14 mouse cellular contexts compared by ENCODE assay signal in the genomic region with DNA sequence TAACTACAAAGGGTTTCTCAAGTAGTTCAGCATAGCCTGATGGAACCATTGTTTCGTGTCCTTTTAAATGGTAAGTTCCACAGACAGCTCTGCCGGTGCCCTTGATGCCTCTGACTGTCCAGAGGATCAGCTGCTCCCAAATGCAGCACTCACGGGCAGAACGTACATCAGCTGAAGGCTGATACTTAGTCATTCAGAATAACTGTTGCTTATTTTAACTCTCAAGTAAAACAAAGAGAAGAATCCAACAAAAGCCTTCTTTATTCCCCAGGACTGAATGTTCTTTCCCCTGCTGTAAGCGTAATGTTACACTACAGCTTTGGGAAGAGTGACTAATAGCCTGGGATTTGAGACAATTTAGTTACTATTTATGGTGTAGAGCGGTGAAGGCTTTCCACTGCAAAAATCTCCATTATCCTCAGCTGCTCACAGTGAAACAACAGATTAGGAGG. TPM values are rescaled to one million over a fixed set of nuclear protein-coding genes. Genes with fewer than 3 reads are reported as not detected.
DNase-seq lines count a peak whose midpoint lies in the region; ATAC-seq and TF ChIP-seq lines count a peak whose summit lies in the region.
"Had no signal": no experiment of that assay in that cellular context is flagged by ENCODE, and none has a peak within 500 bp of the region (broad histone marks: within the 10 kb centered on the region; RNA-seq: fewer than 3 reads in every experiment).

No protein-coding gene starts in this region.

- no peak overlapping the region for H3K9ac ChIP-seq in stomach, postnatal 0 days (ENCODE audit: low read length)
- H3K9ac ChIP-seq: limb, embryonic 12.5 days had no signal

- peak; percentile 87 for ATAC-seq in frontal cortex, adult (ENCODE audit: low TSS enrichment)
- peak; percentile 42; the same call in 1 of the 2 replicates for ATAC-seq in stomach, postnatal 0 days (ENCODE audit: low FRiP score, low TSS enrichment)
- ATAC-seq: CD4-positive, CD25-positive, alpha-beta regulatory T cell, adult 4 months; forebrain, embryonic 16.5 days had no signal

- no peaks in the 10 kb centered on the region for H3K36me3 ChIP-seq in stomach, postnatal 0 days (ENCODE audit: control insufficient read depth, insufficient read depth, low read length)
- H3K36me3 ChIP-seq: limb, embryonic 12.5 days had no signal

- H3K27ac ChIP-seq in stomach, postnatal 0 days (replicated peaks): peak overlapping the region; percentile 42
- H3K27ac ChIP-seq: kidney, postnatal 0 days; limb, embryonic 12.5 days had no signal

- no peak overlapping the region for H3K4me3 ChIP-seq in stomach, postnatal 0 days (ENCODE audit: low read depth, low read length)
- H3K4me3 ChIP-seq: limb, embryonic 12.5 days had no signal

- no peak for DNase-seq in frontal cortex, postnatal 14 days (ENCODE audit: low spot score in 2 of 2)
- DNase-seq in right cerebral cortex, adult 2 months (ENCODE audit: low spot score in 2 of 2): peak; percentile 35 to 44
- no peak for DNase-seq in right cerebral cortex, postnatal 10 days (ENCODE audit: low spot score in 2 of 2)
- peak; percentile 13 for DNase-seq in brain, embryonic 14.5 days (ENCODE audit: low read depth)
- DNase-seq in stomach, postnatal 0 days (ENCODE audit: low spot score): no peak
- DNase-seq in embryo, embryonic 11 days: no peak
- no peak for DNase-seq in kidney, postnatal 10 days
- DNase-seq: heart, postnatal 10 days; lung, adult 18-20 months had no signal

- H3K9me3 ChIP-seq in stomach, postnatal 0 days (ENCODE audit: control insufficient read depth, low read length): no peaks in the 10 kb centered on the region
- H3K9me3 ChIP-seq: limb, embryonic 12.5 days had no signal

- no peak overlapping the region for H3K4me2 ChIP-seq in stomach, postnatal 0 days (replicated peaks; ENCODE audit: low read depth)
- H3K4me2 ChIP-seq: limb, embryonic 12.5 days had no signal

- no peak for TF ChIP-seq CTCF in brain, embryonic 14.5 days (IDR thresholded peaks at IDR 0.05; ENCODE audit: borderline replicate concordance, extremely low read depth, insufficient read depth, insufficient read length)
- TF ChIP-seq CTCF in stomach, postnatal 0 days (IDR thresholded peaks at IDR 0.05; ENCODE audit: low read depth): no peak

- no peaks in the 10 kb centered on the region for H3K4me1 ChIP-seq in stomach, postnatal 0 days (replicated peaks; ENCODE audit: control insufficient read depth, insufficient read depth)
- H3K4me1 ChIP-seq: limb, embryonic 12.5 days had no signal

- H3K27me3 ChIP-seq in stomach, postnatal 0 days (ENCODE audit: control insufficient read depth, insufficient read depth, low read length): no peaks in the 10 kb centered on the region
- H3K27me3 ChIP-seq: limb, embryonic 12.5 days had no signal

- 31% methylated on average over 6 of the region's 6 CpGs for WGBS in stomach, postnatal 0 days

- no peak for TF ChIP-seq POLR2A in brain, embryonic 14.5 days (IDR thresholded peaks at IDR 0.05; ENCODE audit: borderline replicate concordance, extremely low read depth, insufficient read depth, insufficient read length, poor library complexity, severe bottlenecking)

- TF ChIP-seq EP300 in stomach, postnatal 0 days (optimal IDR thresholded peaks at IDR 0.05): no peak

RNA-seq across cellular contexts. Expression of gene Zfp281, which starts 11.4 kb away (rescaled TPM):
- 10.3 and 14.5 TPM in 2 replicates for polyA plus RNA-seq in brain, embryonic 14.5 days (2012; rRNA removed)
- 7.4 and 7.5 TPM in 2 replicates for polyA plus RNA-seq in stomach, postnatal 0 days (2015; fragmentation: Nextera tagmentation; extraction: Ambion mirVana)

Comparison
In these comparisons a context has a peak if more than half of its experiments do, and no peak if none do; other contexts are left out.
1. DNase-seq: peak in right cerebral cortex, adult 2 months (2 of 2) and brain, embryonic 14.5 days (single experiment); none in frontal cortex, postnatal 14 days (0 of 2), right cerebral cortex, postnatal 10 days (0 of 2), stomach, postnatal 0 days (single experiment), embryo, embryonic 11 days (single experiment) and kidney, postnatal 10 days (single experiment).